Mouse (Mus musculus) kidney, adult 8-10 months (tissue): ENCODE measurements around the gene Mink1.
A peak's percentile ranks its signal among the peaks of the same experiment; 100 is the strongest.

Experiments used
- DNase-seq, 2 experiments: peaks; one replicate each; pipeline ENCODE4 v3.0.0; 2022

The Mink1 gene

GRCm38 (mm10) chr11:70596094-70596493, 33.4 kb downstream of the Mink1 start:
- no peak for DNase-seq

- DNase-seq: no peak
Observed at GRCm38 (mm10) chr11:70597301-70597700, 34.6 kb downstream of the Mink1 start.

- DNase-seq: no peak
Observed at GRCm38 (mm10) chr11:70598451-70598953, 35.8 kb downstream of the Mink1 start.

- peak; percentile 69 to 88 for DNase-seq
Observed at GRCm38 (mm10) chr11:70605024-70605566, 42.4 kb downstream of the Mink1 start.

- DNase-seq: no peak
Observed at GRCm38 (mm10) chr11:70606717-70607116, 44.0 kb downstream of the Mink1 start.

GRCm38 (mm10) chr11:70607611-70608010, 44.9 kb downstream of the Mink1 start:
- DNase-seq: no peak

- DNase-seq: peak; percentile 64 to 72
Observed at GRCm38 (mm10) chr11:70608381-70609066, 45.8 kb downstream of the Mink1 start.

GRCm38 (mm10) chr11:70610752-70611151, 48.1 kb downstream of the Mink1 start:
- no peak for DNase-seq

GRCm38 (mm10) chr11:70612505-70612904, 49.8 kb downstream of the Mink1 start:
- DNase-seq: no peak

- DNase-seq: peak; percentile 54 to 71
Observed at GRCm38 (mm10) chr11:70615074-70615473, 52.4 kb downstream of the Mink1 start.

- no peak for DNase-seq
Observed at GRCm38 (mm10) chr11:70615516-70616093, 52.9 kb downstream of the Mink1 start, which contains the start of gene 4930544D05Rik. 4930544D05Rik (plus strand) TSS chr11:70615848.

- no peak for DNase-seq
Observed at GRCm38 (mm10) chr11:70619101-70619500, 56.4 kb downstream of the Mink1 start, which contains the start of gene Chrne. Chrne (minus strand) TSS chr11:70619216.

GRCm38 (mm10) chr11:70621972-70622814, 59.5 kb downstream of the Mink1 start:
- DNase-seq: no peak

GRCm38 (mm10) chr11:70623053-70623742, 60.5 kb downstream of the Mink1 start:
- DNase-seq: no peak

- DNase-seq: peak in 1 of 2 experiments; percentile 59
Observed at GRCm38 (mm10) chr11:70625473-70625872, 62.8 kb downstream of the Mink1 start.

GRCm38 (mm10) chr11:70626877-70627276, 64.2 kb downstream of the Mink1 start:
- peak in 1 of 2 experiments; percentile 51 for DNase-seq

- DNase-seq: no peak
Observed at GRCm38 (mm10) chr11:70628431-70628830, 65.8 kb downstream of the Mink1 start.

- DNase-seq: no peak
Observed at GRCm38 (mm10) chr11:70629557-70629956, 66.9 kb downstream of the Mink1 start.

GRCm38 (mm10) chr11:70630129-70630528, 67.4 kb downstream of the Mink1 start:
- DNase-seq: peak; percentile 69 to 80

- no peak for DNase-seq
Observed at GRCm38 (mm10) chr11:70635601-70636000, 72.9 kb downstream of the Mink1 start.

- DNase-seq: no peak
Observed at GRCm38 (mm10) chr11:70637764-70638163, 75.1 kb downstream of the Mink1 start.

- no peak for DNase-seq
Observed at GRCm38 (mm10) chr11:70638293-70638692, 75.6 kb downstream of the Mink1 start.
